Mouse (Mus musculus): ENCODE results near the gene Chpf. TPM values are rescaled to one million over a fixed set of nuclear protein-coding genes. Genes with fewer than 3 reads are reported as not detected.

The Chpf gene
- total and polyA plus RNA-seq, 3 experiments = 23.2 to 37.8 (median 25.0) TPM

GRCm38 (mm10) chr1:75507006-75507405, 27.9 kb upstream of the Chpf start, which contains the start of gene Inha:
Gene Inha, plus strand, starts transcription at chr1:75507077.
- intact Hi-C loops (cut with DNase I) = loop anchor here (5.0 kb wide), 1 partner anchor 40 kb away; the partner anchor contains the start of gene Slc4a3
- H3K27ac ChIP-seq = peak within 1 kb of the TSS; percentile 94
- H3K36me3 ChIP-seq (ENCODE audit: control insufficient read depth, insufficient read depth, low read length) = no peaks in the 10 kb centered on the region
- no peak for DNase-seq
- H3K79me2 ChIP-seq (replicated peaks; ENCODE audit: control insufficient read depth, insufficient read depth, low read length) = no peaks in the 10 kb centered on the region; the same call in 1 of the 2 replicates
- peaks cover 6% of the 10 kb centered on the region; the same call in 1 of the 2 replicates for H3K4me1 ChIP-seq (ENCODE audit: control insufficient read depth, insufficient read depth, low read length)
- peak within 1 kb of the TSS; percentile 80 for H3K9ac ChIP-seq (ENCODE audit: low read depth, low read length)
- no peaks in the 10 kb centered on the region for H3K27me3 ChIP-seq (ENCODE audit: control insufficient read depth, insufficient read depth, low read length)
- peak within 1 kb of the TSS; percentile 87 for H3K4me3 ChIP-seq
- TF ChIP-seq EP300 (IDR thresholded peaks at IDR 0.05; ENCODE audit: insufficient read depth, low read depth, low read length) (no peak), POLR2A (IDR thresholded peaks at IDR 0.05; ENCODE audit: insufficient read depth, low read depth, low read length) (no peak)
- WGBS = 53% methylated on average over 10 of the region's 10 CpGs

- H3K79me2 ChIP-seq (replicated peaks; ENCODE audit: control insufficient read depth, insufficient read depth, low read length) = no peaks in the 10 kb centered on the region; the same call in 1 of the 2 replicates
- H3K4me1 ChIP-seq (ENCODE audit: control insufficient read depth, insufficient read depth, low read length) = peaks cover 5% of the 10 kb centered on the region; the same call in 1 of the 2 replicates
- TF ChIP-seq CTCF (IDR thresholded peaks at IDR 0.05) = no peak
- 0 out of 2 replicates have a peak, but pooled peaks have one; percentile 36 for TF ChIP-seq POLR2A (IDR thresholded peaks at IDR 0.05; ENCODE audit: insufficient read depth, low read depth, low read length)
- WGBS = under 1% methylated on average over 65 of the region's 65 CpGs
- peak within 1 kb of the TSS; percentile 94 for H3K27ac ChIP-seq
- H3K27me3 ChIP-seq (ENCODE audit: control insufficient read depth, insufficient read depth, low read length) = no peaks in the 10 kb centered on the region
- no peaks in the 10 kb centered on the region for H3K36me3 ChIP-seq (ENCODE audit: control insufficient read depth, insufficient read depth, low read length)
- peak; percentile 82 to 83 for DNase-seq
- H3K9ac ChIP-seq (ENCODE audit: low read depth, low read length) = peak within 1 kb of the TSS; percentile 80
- intact Hi-C loops (cut with DNase I) = loop anchor here (2.0 to 5.0 kb wide), 2 partner anchors 27 to 41 kb away; partner anchors contain the start of genes Chpf, Slc4a3 and Tmem198
- peak within 1 kb of the TSS; percentile 87 for H3K4me3 ChIP-seq
Observed at GRCm38 (mm10) chr1:75505956-75506831, 27.1 kb upstream of the Chpf start, which contains the start of gene Obsl1. Gene Obsl1, minus strand, starts transcription at chr1:75506452.

- intact Hi-C loops (cut with DNase I) = loop anchor here (2.0 to 5.0 kb wide), 2 partner anchors 27 to 42 kb away; partner anchors contain the start of genes Chpf, Slc4a3 and Tmem198
- H3K9ac ChIP-seq (ENCODE audit: low read depth, low read length) = peak overlapping the region; percentile 80
- H3K27me3 ChIP-seq (ENCODE audit: control insufficient read depth, insufficient read depth, low read length) = no peaks in the 10 kb centered on the region
- peaks cover 5% of the 10 kb centered on the region; the same call in 1 of the 2 replicates for H3K4me1 ChIP-seq (ENCODE audit: control insufficient read depth, insufficient read depth, low read length)
- H3K27ac ChIP-seq = peak overlapping the region; percentile 94
- no peak for TF ChIP-seq EP300 (IDR thresholded peaks at IDR 0.05; ENCODE audit: insufficient read depth, low read depth, low read length)
- TF ChIP-seq POLR2A (IDR thresholded peaks at IDR 0.05; ENCODE audit: insufficient read depth, low read depth, low read length) = peak; percentile 66
- peak; percentile 76 to 83 for DNase-seq
- H3K79me2 ChIP-seq (replicated peaks; ENCODE audit: control insufficient read depth, insufficient read depth, low read length) = no peaks in the 10 kb centered on the region; the same call in 1 of the 2 replicates
- WGBS = 3% methylated on average over 84 of the region's 84 CpGs
- H3K4me3 ChIP-seq = peak overlapping the region; percentile 87
- H3K36me3 ChIP-seq (ENCODE audit: control insufficient read depth, insufficient read depth, low read length) = no peaks in the 10 kb centered on the region
Observed at GRCm38 (mm10) chr1:75505159-75505955, 26.2 kb upstream of the Chpf start.

GRCm38 (mm10) chr1:75504256-75505045, 25.3 kb upstream of the Chpf start:
- WGBS = 60% methylated on average over 9 of the region's 9 CpGs
- Histone ChIP-seq H3K27me3 (ENCODE audit: control insufficient read depth, insufficient read depth, low read length) (no peaks in the 10 kb centered on the region), H3K4me3 (peak overlapping the region; percentile 87), H3K36me3 (ENCODE audit: control insufficient read depth, insufficient read depth, low read length) (no peaks in the 10 kb centered on the region), H3K4me1 (ENCODE audit: control insufficient read depth, insufficient read depth, low read length) (peaks cover 2% of the 10 kb centered on the region; the same call in 1 of the 2 replicates), H3K9ac (ENCODE audit: low read depth, low read length) (no peak overlapping the region), H3K79me2 (replicated peaks; ENCODE audit: control insufficient read depth, insufficient read depth, low read length) (no peaks in the 10 kb centered on the region; the same call in 1 of the 2 replicates), H3K27ac (no peak overlapping the region; the same call in 1 of the 2 replicates)
- intact Hi-C loops (cut with DNase I) = loop anchor here (2.0 to 5.0 kb wide), 2 partner anchors 26 to 43 kb away; partner anchors contain the start of genes Chpf, Slc4a3 and Tmem198
- no peak for DNase-seq
- TF ChIP-seq CTCF (IDR thresholded peaks at IDR 0.05) = no peak
- no peak for TF ChIP-seq POLR2A (IDR thresholded peaks at IDR 0.05; ENCODE audit: insufficient read depth, low read depth, low read length)
- TF ChIP-seq EP300 (IDR thresholded peaks at IDR 0.05; ENCODE audit: insufficient read depth, low read depth, low read length) = no peak

- H3K4me3 ChIP-seq = no peak overlapping the region
- H3K4me1 ChIP-seq (ENCODE audit: control insufficient read depth, insufficient read depth, low read length) = peaks cover 2% of the 10 kb centered on the region; the same call in 1 of the 2 replicates
- H3K27me3 ChIP-seq (ENCODE audit: control insufficient read depth, insufficient read depth, low read length) = no peaks in the 10 kb centered on the region
- no peak overlapping the region for H3K27ac ChIP-seq
- no peaks in the 10 kb centered on the region; the same call in 1 of the 2 replicates for H3K79me2 ChIP-seq (replicated peaks; ENCODE audit: control insufficient read depth, insufficient read depth, low read length)
- TF ChIP-seq POLR2A (IDR thresholded peaks at IDR 0.05; ENCODE audit: insufficient read depth, low read depth, low read length) (no peak), EP300 (IDR thresholded peaks at IDR 0.05; ENCODE audit: insufficient read depth, low read depth, low read length) (no peak), CTCF (IDR thresholded peaks at IDR 0.05) (no peak)
- 72% methylated on average over 23 of the region's 23 CpGs for WGBS
- DNase-seq = no peak
- intact Hi-C loops (cut with DNase I) = no loop called here
- no peak overlapping the region for H3K9ac ChIP-seq (ENCODE audit: low read depth, low read length)
- H3K36me3 ChIP-seq (ENCODE audit: control insufficient read depth, insufficient read depth, low read length) = no peaks in the 10 kb centered on the region
Observed at GRCm38 (mm10) chr1:75503651-75503980, 24.5 kb upstream of the Chpf start.
